Mouse (Mus musculus): ENCODE data around the gene Gm43191.

Gm43191 gene

GRCm38 (mm10) chr3:116622641-116623040 is 58.4 kb downstream of the Gm43191 start:
- CTCF ChIA-PET: no interaction called here

- CTCF ChIA-PET: interaction anchor here (0.6 kb wide), 1 partner anchor 115 kb away, joined by 3 read pairs; no protein-coding TSS in a partner anchor
Measured at GRCm38 (mm10) chr3:116620636-116621370, 60.3 kb downstream of the Gm43191 start.

GRCm38 (mm10) chr3:116618855-116619254 is 62.2 kb downstream of the Gm43191 start:
- CTCF ChIA-PET: no interaction called here

- CTCF ChIA-PET: interaction anchor here (0.7 kb wide), 1 partner anchor 616 kb away, joined by 3 read pairs; no protein-coding TSS in a partner anchor
Measured at GRCm38 (mm10) chr3:116615318-116616068, 65.6 kb downstream of the Gm43191 start.

GRCm38 (mm10) chr3:116614295-116614892 is 66.7 kb downstream of the Gm43191 start, which contains the start of gene Trmt13:
Trmt13 (minus strand) TSS chr3:116614587.
- CTCF ChIA-PET: interaction anchor here (0.7 kb wide), 1 partner anchor 615 kb away, joined by 3 read pairs; no protein-coding TSS in a partner anchor

- CTCF ChIA-PET: no interaction called here
Measured at GRCm38 (mm10) chr3:116604570-116604969, 76.5 kb downstream of the Gm43191 start.

GRCm38 (mm10) chr3:116601781-116602180 is 79.3 kb downstream of the Gm43191 start:
- CTCF ChIA-PET: interaction anchor here (0.5 kb wide), 1 partner anchor 173 kb away, joined by 3 read pairs; no protein-coding TSS in a partner anchor

- CTCF ChIA-PET: no interaction called here
Measured at GRCm38 (mm10) chr3:116601005-116601404, 80.1 kb downstream of the Gm43191 start.

GRCm38 (mm10) chr3:116599705-116600104 is 81.4 kb downstream of the Gm43191 start:
- CTCF ChIA-PET: no interaction called here

GRCm38 (mm10) chr3:116595603-116595991 is 85.5 kb downstream of the Gm43191 start:
- CTCF ChIA-PET: no interaction called here

GRCm38 (mm10) chr3:116594728-116595602 is 86.1 kb downstream of the Gm43191 start, which contains the start of gene Sass6:
Sass6 (plus strand) TSS chr3:116594982.
- CTCF ChIA-PET: interaction anchor here (0.5 kb wide), 1 partner anchor 156 kb away, joined by 3 read pairs; no protein-coding TSS in a partner anchor

GRCm38 (mm10) chr3:116594076-116594727 is 86.9 kb downstream of the Gm43191 start:
- CTCF ChIA-PET: interaction anchor here (0.5 kb wide), 1 partner anchor 157 kb away, joined by 3 read pairs; no protein-coding TSS in a partner anchor

Measured in spleen, embryonic (tissue).